Mouse (Mus musculus) lung, embryonic 15.5 days (tissue): ENCODE results near the gene Mcm3ap. TPM values are rescaled to one million over a fixed set of nuclear protein-coding genes. Genes with fewer than 3 reads are reported as not detected.

Experiments used
- ATAC-seq: fragments of 200-750 bp; cut with Nextera tagmentation; 2 replicates; pipeline ENCODE4 v1.8.0; 2017; ENCODE audit warnings: moderate number of reproducible peaks, borderline replicate concordance; ENCODE audit not compliant: low FRiP score, low TSS enrichment; ENCODE audit errors: extremely low read depth
- H3K27ac ChIP-seq: fragments of 300-500 bp; sonication (generic); 2 replicates; pipeline ENCODE4 v1.5.1; 2015; ENCODE audit warnings: moderate library complexity, mild to moderate bottlenecking, inconsistent platforms
- H3K27me3 ChIP-seq: fragments of 300-500 bp; sonication (generic); 2 replicates; pipeline ENCODE4 v1.6.1; 2015; ENCODE audit warnings: inconsistent platforms
- H3K36me3 ChIP-seq: fragments of 300-500 bp; sonication (generic); 2 replicates; pipeline ENCODE4 v1.6.1; 2015; ENCODE audit warnings: inconsistent platforms
- H3K4me1 ChIP-seq: fragments of 300-500 bp; sonication (generic); 2 replicates; pipeline ENCODE4 v1.6.1; 2015; ENCODE audit warnings: inconsistent platforms
- H3K4me2 ChIP-seq: fragments of 300-500 bp; sonication (generic); 2 replicates; pipeline ENCODE4 v1.6.1; 2015; ENCODE audit warnings: inconsistent platforms, mild to moderate bottlenecking, moderate library complexity
- H3K4me3 ChIP-seq: fragments of 300-500 bp; sonication (generic); 2 replicates; pipeline ENCODE4 v1.5.1; 2015; ENCODE audit warnings: mild to moderate bottlenecking, inconsistent platforms
- H3K9ac ChIP-seq: fragments of 300-500 bp; sonication (generic); 2 replicates; pipeline ENCODE4 v1.6.1; 2015; ENCODE audit warnings: inconsistent platforms
- H3K9me3 ChIP-seq: fragments of 300-500 bp; sonication (generic); 2 replicates; pipeline ENCODE4 v1.6.1; 2016; ENCODE audit warnings: inconsistent platforms
- WGBS: fragments of 180-500 bp; shearing (Covaris S2); methylation state at CpG from one replicate; pipeline ENCODE4 v1.1.7; 2015; 5-methylcytosine and 5-hydroxymethylcytosine counted together
- polyA plus RNA-seq: library from polyadenylated mRNA; unstranded; fragments of >200 nt; fragmentation: Nextera tagmentation; extraction: Ambion mirVana; gene quantifications from 2 replicates; pipeline ENCODE4 v1.2.1, GENCODE M21; 2015

The Mcm3ap gene
- polyA plus RNA-seq, 1 experiment from 2014 or later = 49.2 TPM

DNA sequence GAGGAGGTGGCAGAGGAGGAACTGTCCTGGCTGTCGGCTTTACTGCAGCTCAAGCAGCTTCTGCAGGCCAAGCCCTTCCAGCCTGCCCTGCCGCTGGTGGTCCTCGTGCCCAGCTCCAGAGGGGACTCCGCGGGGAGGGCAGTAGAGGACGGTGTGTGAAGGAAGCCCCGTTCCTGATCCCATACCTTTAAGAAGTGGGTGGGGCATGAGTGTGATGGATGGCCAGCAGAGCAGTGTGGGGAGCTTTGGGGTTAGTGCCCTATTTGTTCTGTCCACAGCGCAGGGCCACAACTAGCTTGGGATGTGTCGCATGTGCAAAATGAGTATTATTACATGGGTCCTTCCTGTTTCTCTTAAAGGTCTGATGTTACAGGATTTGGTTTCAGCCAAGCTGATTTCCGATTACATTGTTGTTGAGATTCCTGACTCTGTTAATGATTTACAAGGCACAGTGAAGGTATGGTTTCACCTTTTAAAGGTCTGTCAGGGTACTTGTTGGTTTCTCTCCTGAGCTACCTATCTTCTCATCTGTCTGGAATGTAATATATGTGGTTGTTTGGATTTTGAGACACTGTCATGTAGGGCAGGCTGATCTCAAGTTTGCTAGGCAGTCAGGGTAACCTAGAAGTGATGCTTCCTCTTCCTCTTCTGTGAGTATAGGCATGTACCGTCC is 35.7 kb downstream of the Mcm3ap start:
- Histone ChIP-seq H3K4me3 (no peak overlapping the region), H3K4me1 (no peaks in the 10 kb centered on the region), H3K9ac (no peak overlapping the region), H3K9me3 (no peaks in the 10 kb centered on the region), H3K4me2 (no peak overlapping the region), H3K27ac (no peak overlapping the region), H3K27me3 (no peaks in the 10 kb centered on the region), H3K36me3 (peaks cover 84% of the 10 kb centered on the region)
- 68% methylated on average over 11 of the region's 11 CpGs for WGBS
- ATAC-seq = no peak

DNA sequence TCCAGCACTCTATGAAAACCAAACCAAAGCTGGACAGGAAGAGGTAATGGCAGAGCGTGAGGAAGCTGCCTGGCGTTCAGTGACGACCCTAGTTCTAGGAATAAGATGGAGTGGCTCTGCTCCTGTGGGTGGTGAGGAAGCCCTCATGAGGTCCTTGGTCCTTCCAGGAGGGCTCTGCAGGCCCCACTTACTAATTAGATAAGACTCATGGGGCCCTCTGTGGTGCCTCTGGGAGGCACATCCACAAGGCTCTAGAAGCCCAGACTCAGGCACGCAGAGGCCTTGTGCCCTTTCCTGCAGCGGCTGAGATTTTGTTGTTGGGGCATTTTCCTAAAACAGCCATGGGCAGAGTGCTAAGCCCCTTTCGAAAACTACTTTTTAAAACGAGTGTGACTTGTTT is 37.1 kb downstream of the Mcm3ap start:
- Histone ChIP-seq H3K27me3 (no peaks in the 10 kb centered on the region), H3K4me1 (no peaks in the 10 kb centered on the region), H3K4me2 (no peak overlapping the region), H3K9ac (no peak overlapping the region), H3K4me3 (no peak overlapping the region), H3K36me3 (peaks cover 79% of the 10 kb centered on the region), H3K27ac (no peak overlapping the region), H3K9me3 (no peaks in the 10 kb centered on the region)
- 87% methylated on average over 7 of the region's 7 CpGs for WGBS
- no peak for ATAC-seq

DNA sequence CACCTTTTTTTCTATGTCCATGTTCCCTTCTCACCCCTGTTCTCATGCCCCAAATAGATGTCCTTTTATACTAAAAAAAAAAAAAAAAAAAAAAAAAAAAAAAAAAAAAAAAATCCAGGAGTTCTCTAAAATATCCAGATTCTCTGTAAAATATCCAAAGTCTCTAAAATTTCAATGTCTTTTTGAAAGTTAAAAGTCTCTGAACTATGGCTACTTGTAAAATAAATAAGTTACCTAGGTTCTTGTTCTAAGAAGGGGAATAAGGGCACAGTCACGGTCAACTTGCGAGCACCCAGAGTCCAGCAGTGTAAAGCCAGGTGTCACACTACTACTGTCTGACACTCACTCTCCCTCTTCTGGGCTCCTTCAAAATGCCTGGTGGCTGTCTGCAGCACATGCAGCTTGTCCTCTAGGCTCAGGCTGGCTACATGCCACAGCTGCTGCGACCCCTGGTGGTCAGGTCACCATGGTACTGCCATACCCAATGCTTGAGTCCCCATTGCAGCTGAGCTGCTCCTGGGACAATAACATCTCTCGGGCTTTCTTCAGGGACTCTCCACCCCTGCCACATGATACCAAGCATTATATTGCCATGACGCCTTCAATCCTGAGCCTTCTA is 44.3 kb downstream of the Mcm3ap start:
- Histone ChIP-seq H3K4me1 (no peaks in the 10 kb centered on the region), H3K4me2 (no peak overlapping the region), H3K27me3 (no peaks in the 10 kb centered on the region), H3K9me3 (no peaks in the 10 kb centered on the region), H3K27ac (no peak overlapping the region), H3K4me3 (no peak overlapping the region), H3K36me3 (peaks cover 51% of the 10 kb centered on the region), H3K9ac (no peak overlapping the region)
- 42% methylated on average over 5 of the region's 5 CpGs for WGBS
- peak; percentile 69; the same call in 1 of the 2 replicates for ATAC-seq

DNA sequence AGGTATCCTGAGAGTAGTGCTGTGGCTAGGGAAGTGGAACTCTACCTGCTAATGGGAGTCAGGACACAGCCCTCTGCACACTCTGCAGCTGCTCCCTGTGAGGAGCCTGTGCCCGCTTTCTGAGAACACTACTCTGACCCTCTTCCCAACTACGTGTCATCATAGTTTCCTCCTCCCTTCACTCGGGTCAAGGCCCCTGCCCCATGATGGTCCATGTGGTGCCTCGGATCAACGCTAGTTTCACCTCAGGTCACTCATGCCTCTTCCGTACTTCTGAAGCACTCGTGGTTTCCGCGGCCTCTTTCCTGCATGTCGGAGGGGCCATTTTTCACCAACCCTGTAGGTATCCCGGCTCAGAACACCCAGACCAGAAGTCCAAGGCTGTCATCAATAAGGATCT is 62.2 kb downstream of the Mcm3ap start:
- WGBS = 1% methylated on average over 11 of the region's 11 CpGs
- peak; percentile 67 for ATAC-seq

DNA sequence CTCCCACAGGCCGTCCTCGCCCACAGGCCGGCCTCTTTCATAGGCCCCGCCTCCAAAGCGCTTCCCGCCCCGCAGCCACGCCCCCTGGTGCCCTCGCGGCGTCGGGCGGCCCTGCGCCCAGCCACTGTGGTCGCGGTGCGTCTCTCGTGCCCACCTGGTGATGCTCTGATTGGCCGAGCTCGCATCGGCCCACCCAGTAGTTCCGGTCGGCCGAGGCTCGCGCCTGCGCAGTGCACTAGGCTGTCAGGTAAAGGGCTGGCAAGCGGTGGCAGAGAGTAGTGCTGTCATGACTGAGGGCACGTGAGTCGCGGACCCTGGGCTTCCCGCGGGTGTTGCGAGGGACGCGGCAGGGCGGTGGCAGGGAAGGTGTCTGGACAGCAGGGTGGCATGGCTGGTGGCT is 62.6 kb downstream of the Mcm3ap start, which contains the start of gene Lss:
Lss (plus strand) TSS at position 214 of the 400 bp plus-strand sequence.
- WGBS = under 1% methylated on average over 37 of the region's 37 CpGs
- Histone ChIP-seq H3K4me2 (peak within 1 kb of the TSS; percentile 92), H3K4me1 (peaks cover 16% of the 10 kb centered on the region), H3K9ac (peak within 1 kb of the TSS; percentile 69), H3K27ac (peak within 1 kb of the TSS; percentile 66), H3K9me3 (no peaks in the 10 kb centered on the region), H3K36me3 (peaks cover 7% of the 10 kb centered on the region; the same call in 1 of the 2 replicates), H3K27me3 (no peaks in the 10 kb centered on the region), H3K4me3 (peak within 1 kb of the TSS; percentile 70)
- peak; percentile 99 for ATAC-seq

More for the DNA sequence above, 62.2 kb downstream of the Mcm3ap start:
- peak overlapping the region; percentile 44 for H3K9ac ChIP-seq
- H3K36me3 ChIP-seq = peaks cover 4% of the 10 kb centered on the region; the same call in 1 of the 2 replicates
- no peaks in the 10 kb centered on the region for H3K9me3 ChIP-seq
- peak overlapping the region; percentile 70 for H3K4me3 ChIP-seq
- H3K27me3 ChIP-seq = no peaks in the 10 kb centered on the region
- no peak overlapping the region for H3K27ac ChIP-seq
- peak overlapping the region; percentile 92 for H3K4me2 ChIP-seq
- peaks cover 16% of the 10 kb centered on the region for H3K4me1 ChIP-seq

DNA sequence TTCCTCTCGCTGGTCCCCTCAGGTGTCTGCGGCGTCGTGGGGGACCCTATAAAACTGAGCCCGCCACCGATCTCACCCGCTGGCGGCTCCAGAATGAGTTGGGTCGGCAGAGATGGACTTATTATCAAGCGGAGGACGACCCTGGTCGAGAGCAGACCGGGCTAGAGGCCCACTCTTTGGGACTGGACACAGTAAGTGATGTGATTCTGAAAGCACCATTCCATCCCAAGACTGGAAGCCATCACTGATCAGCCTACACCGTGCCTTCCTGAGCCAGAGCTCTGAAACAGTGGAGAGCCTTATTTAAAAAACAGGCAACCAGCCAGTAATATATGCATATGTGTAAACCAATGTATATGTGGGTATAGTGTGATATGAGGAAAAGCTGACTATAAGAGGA is 63.1 kb downstream of the Mcm3ap start:
- Histone ChIP-seq H3K9ac (peak overlapping the region; percentile 69), H3K4me1 (peaks cover 16% of the 10 kb centered on the region), H3K9me3 (no peaks in the 10 kb centered on the region), H3K4me2 (peak overlapping the region; percentile 92), H3K27ac (peak overlapping the region; percentile 66), H3K36me3 (peaks cover 7% of the 10 kb centered on the region; the same call in 1 of the 2 replicates), H3K4me3 (peak overlapping the region; percentile 70), H3K27me3 (no peaks in the 10 kb centered on the region)
- peak; percentile 27; the same call in 1 of the 2 replicates for ATAC-seq
- WGBS = 2% methylated on average over 14 of the region's 14 CpGs

DNA sequence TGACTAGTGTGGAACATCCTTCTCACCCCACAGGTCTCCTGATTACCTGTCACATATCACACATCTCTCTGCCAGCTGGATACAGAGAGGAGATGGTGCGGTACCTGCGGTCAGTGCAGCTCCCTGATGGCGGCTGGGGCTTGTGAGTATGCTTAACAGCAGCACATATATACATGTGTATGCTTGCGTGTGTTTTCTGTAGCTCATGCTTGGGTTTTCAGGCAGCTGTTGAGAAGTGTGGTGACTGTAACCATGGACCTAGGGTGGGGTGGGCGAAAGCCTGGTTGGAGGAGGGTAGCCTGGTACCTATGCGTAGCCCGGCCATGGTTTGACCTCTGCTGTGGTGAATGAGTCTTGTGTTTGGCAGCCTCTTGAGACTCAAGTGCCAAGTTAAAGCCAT is 66.8 kb downstream of the Mcm3ap start:
- Histone ChIP-seq H3K27me3 (no peaks in the 10 kb centered on the region), H3K9ac (no peak overlapping the region), H3K4me2 (no peak overlapping the region), H3K4me3 (no peak overlapping the region), H3K27ac (no peak overlapping the region), H3K36me3 (peaks cover 28% of the 10 kb centered on the region), H3K4me1 (peaks cover 15% of the 10 kb centered on the region), H3K9me3 (no peaks in the 10 kb centered on the region)
- WGBS = 90% methylated on average over 7 of the region's 7 CpGs
- ATAC-seq = no peak

DNA sequence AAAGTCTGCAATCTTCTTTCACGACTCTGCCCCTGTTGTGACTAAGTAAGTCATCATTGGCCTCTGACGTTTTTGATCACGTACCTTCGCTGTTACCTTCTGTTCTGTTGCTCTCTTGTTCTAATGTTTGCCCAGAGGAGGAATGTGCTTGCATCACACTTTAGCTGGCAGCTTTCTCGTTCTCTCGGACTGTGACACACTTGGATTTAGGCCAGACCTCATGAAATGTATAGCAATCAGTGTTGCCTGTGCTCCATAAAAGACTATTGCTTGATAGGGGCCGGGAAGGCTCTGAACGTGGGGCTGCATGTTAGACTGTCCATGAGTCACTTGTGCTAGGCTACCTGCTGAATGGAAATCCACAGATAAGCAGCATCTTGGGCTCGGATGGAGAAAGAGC is 68.9 kb downstream of the Mcm3ap start:
- Histone ChIP-seq H3K4me1 (peaks cover 1% of the 10 kb centered on the region; the same call in 1 of the 2 replicates), H3K27me3 (no peaks in the 10 kb centered on the region), H3K36me3 (peaks cover 48% of the 10 kb centered on the region), H3K4me2 (no peak overlapping the region), H3K27ac (no peak overlapping the region), H3K4me3 (no peak overlapping the region), H3K9ac (no peak overlapping the region), H3K9me3 (no peaks in the 10 kb centered on the region)
- ATAC-seq = no peak
- WGBS = 54% methylated on average over 9 of the region's 9 CpGs

DNA sequence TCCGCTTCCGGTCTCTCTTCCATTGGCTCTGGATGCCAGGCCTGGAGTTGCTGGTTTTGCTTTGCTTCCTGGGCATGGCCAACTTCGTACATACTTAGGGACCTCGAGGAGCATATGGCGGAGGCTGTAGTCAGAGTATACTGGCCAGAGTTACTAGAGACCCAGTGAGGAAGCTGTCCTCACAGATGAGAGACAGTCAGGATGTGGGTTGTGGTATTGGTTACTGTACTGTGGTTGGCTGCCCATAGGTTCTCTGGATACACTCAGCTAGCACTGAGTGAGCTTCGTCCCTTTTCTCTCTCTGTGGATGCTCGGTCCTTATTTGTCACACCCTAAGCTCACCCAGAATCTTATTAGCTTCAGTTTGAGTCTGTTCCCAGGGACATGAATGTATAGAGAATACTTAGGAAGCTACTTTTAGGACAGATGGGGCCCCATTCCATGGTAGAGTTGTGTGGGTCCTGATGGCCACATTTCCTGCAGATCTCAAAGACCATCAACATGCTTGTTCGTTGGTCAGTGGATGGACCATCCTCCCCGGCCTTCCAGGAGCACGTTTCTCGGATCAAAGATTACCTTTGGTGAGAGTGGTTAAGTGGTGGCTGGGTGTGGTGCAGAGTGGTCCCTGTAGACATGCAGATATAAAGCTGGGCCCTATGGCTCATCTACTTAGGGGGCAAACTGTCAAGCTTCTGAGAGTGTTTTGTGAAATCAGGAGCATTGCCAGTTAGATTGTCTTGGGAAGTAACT is 72.8 kb downstream of the Mcm3ap start:
- Histone ChIP-seq H3K27ac (no peak overlapping the region), H3K9ac (no peak overlapping the region), H3K9me3 (no peaks in the 10 kb centered on the region), H3K4me1 (no peaks in the 10 kb centered on the region), H3K4me3 (no peak overlapping the region), H3K36me3 (peaks cover 68% of the 10 kb centered on the region), H3K27me3 (no peaks in the 10 kb centered on the region), H3K4me2 (no peak overlapping the region)
- no peak for ATAC-seq
- WGBS = 89% methylated on average over 11 of the region's 11 CpGs

DNA sequence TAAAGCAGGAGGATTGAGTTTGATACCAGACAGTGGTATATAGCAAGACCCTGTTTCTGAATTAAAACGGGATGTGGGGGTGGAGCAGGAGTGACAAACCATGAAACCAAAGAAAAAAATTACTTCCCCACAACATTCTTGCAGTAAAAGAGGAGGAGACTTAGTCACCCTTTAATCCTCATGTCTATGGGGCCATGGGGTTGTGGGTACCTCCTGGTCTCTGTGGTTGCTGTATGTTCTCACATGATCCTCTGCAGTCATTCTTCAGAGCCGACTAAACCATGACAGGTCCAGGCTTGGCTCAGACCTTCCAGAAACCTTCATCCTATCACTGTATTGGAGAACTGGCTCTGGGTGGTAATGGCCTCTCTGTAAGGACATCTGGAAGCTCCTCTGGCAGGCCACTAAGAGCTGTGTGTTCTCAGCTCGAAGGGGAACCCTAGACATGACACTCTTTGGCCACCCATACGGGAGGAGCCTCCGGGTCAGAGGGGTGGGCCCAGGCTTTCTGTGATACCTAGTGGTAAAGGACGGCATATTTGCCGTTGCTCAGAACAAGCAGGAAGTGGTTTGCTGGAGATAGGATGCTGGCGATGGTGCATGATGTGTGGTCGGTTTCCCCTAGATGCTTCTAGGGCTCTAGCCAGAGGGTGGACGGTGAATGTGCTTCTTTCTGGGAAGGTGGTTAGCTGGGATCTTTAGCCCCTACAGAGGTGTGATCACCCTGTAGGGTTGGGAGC is 74.1 kb downstream of the Mcm3ap start:
- H3K27ac ChIP-seq = no peak overlapping the region
- H3K9me3 ChIP-seq = no peaks in the 10 kb centered on the region
- no peaks in the 10 kb centered on the region for H3K27me3 ChIP-seq
- H3K4me2 ChIP-seq = no peak overlapping the region
- H3K4me3 ChIP-seq = no peak overlapping the region
- peaks cover 78% of the 10 kb centered on the region for H3K36me3 ChIP-seq
- WGBS = 84% methylated on average over 10 of the region's 10 CpGs
- ATAC-seq = no peak
- H3K4me1 ChIP-seq = no peaks in the 10 kb centered on the region
- no peak overlapping the region for H3K9ac ChIP-seq

DNA sequence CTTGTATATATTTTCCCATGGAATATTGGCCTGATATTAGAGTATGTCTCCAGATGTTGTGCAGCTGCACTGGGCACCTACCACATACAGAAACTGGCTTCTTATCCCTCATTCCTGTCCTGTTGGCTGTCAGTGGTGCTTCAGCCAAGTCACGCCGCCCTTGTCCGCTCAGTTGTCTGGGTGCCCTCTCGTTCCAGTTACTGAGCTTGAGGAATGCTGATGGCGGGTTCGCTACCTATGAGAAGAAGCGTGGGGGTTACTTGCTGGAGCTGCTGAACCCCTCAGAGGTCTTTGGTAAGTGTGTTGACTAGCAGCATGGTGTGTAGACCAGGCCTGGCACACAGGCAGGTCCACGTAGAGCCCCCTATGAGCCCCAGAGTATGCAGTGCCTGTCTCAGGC is 77.8 kb downstream of the Mcm3ap start:
- no peak overlapping the region for H3K9ac ChIP-seq
- H3K27ac ChIP-seq = no peak overlapping the region
- no peaks in the 10 kb centered on the region for H3K9me3 ChIP-seq
- no peak overlapping the region for H3K4me3 ChIP-seq
- H3K27me3 ChIP-seq = no peaks in the 10 kb centered on the region
- 90% methylated on average over 8 of the region's 8 CpGs for WGBS
- H3K36me3 ChIP-seq = peaks cover 71% of the 10 kb centered on the region
- H3K4me2 ChIP-seq = no peak overlapping the region
- no peak for ATAC-seq
- H3K4me1 ChIP-seq = no peaks in the 10 kb centered on the region
